Mouse (Mus musculus) embryonic facial prominence, embryonic 14.5 days (tissue): Measurements from ENCODE around the gene Sugp2. TPM values are rescaled to one million over a fixed set of nuclear protein-coding genes. Genes with fewer than 3 reads are reported as not detected.

Source experiments
- ATAC-seq: fragments of 200-750 bp; cut with Nextera tagmentation; 2 replicates; pipeline ENCODE4 v1.8.0; 2017; ENCODE audit warnings: low read depth, moderate number of reproducible peaks, moderate TSS enrichment
- DNase-seq: peaks from one replicate; pipeline ENCODE4 v3.0.0-alpha.2; 2015; ENCODE audit warnings: low spot score
- H3K27ac ChIP-seq: fragments of 300-500 bp; sonication (generic); replicated peaks from 2 replicates; pipeline ENCODE4 v1.5.1; 2014; ENCODE audit warnings: low read depth, mild to moderate bottlenecking, low read length, moderate library complexity
- H3K27me3 ChIP-seq: fragments of 300-500 bp; sonication (generic); replicated peaks from 2 replicates; pipeline ENCODE4 v1.6.1; 2014; ENCODE audit warnings: low read length; ENCODE audit not compliant: control insufficient read depth, insufficient read depth
- H3K36me3 ChIP-seq: fragments of 300-500 bp; sonication (generic); 2 replicates; pipeline ENCODE4 v1.6.1; 2014; ENCODE audit warnings: low read length, mixed read lengths; ENCODE audit not compliant: control insufficient read depth, insufficient read depth
- H3K4me1 ChIP-seq: fragments of 300-500 bp; sonication (generic); 2 replicates; pipeline ENCODE4 v1.6.1; 2014; ENCODE audit warnings: antibody characterized with exemption, low read length; ENCODE audit not compliant: control insufficient read depth, insufficient read depth
- H3K4me2 ChIP-seq: fragments of 300-500 bp; sonication (generic); 2 replicates; pipeline ENCODE4 v1.6.1; 2014; ENCODE audit warnings: low read depth, mild to moderate bottlenecking, low read length, moderate library complexity, mixed read lengths
- H3K4me3 ChIP-seq: fragments of 300-500 bp; sonication (generic); 2 replicates; pipeline ENCODE4 v1.5.1; 2014; ENCODE audit warnings: low read depth, mild to moderate bottlenecking, low read length
- H3K9ac ChIP-seq: fragments of 300-500 bp; sonication (generic); 2 replicates; pipeline ENCODE4 v1.6.1; 2014; ENCODE audit warnings: low read depth, mild to moderate bottlenecking, low read length, moderate library complexity, mixed read lengths
- H3K9me3 ChIP-seq: fragments of 300-500 bp; sonication (generic); 2 replicates; pipeline ENCODE4 v1.6.1; 2016; ENCODE audit warnings: low read length; ENCODE audit not compliant: control insufficient read depth
- WGBS: fragments of 180-500 bp; shearing (Covaris S2); extraction: QIAGEN DNeasy Blood & Tissue Kit; methylation state at CpG from one replicate; pipeline ENCODE4 v1.1.7; 2014; 5-methylcytosine and 5-hydroxymethylcytosine counted together
- polyA plus RNA-seq: library from polyadenylated mRNA; unstranded; fragments of >200 nt; fragmentation: Nextera tagmentation; extraction: Ambion mirVana; gene quantifications from 2 replicates; pipeline ENCODE4 v1.2.1, GENCODE M21; 2014

Gene Sugp2
- polyA plus RNA-seq, 1 experiment from 2014 or later = 27.1 TPM

DNA sequence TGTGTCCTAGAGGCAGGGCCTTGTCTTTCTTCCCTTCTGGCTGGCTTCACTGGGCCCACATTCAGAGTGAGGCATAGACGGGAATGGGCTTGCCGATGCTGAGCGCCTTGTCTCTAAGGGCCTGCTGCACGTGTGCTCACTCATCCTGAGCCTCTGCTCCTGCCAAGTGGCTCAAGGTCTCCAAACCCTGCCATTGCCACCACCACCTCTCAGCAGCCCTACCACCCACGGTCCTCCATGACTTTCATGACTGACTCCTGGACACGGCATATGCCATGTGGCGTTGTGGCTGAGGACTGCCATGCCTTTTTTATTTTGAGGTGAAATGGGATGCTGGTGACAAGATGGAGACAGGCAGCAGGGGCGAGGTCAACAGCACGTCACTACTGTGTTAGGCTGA is 3.2 kb upstream of the Sugp2 start:
- Histone ChIP-seq H3K9me3 (no peaks in the 10 kb centered on the region), H3K9ac (no peak overlapping the region), H3K27ac (no peak overlapping the region), H3K4me2 (no peak overlapping the region), H3K4me3 (no peak overlapping the region), H3K4me1 (peaks cover 14% of the 10 kb centered on the region), H3K36me3 (peaks cover 30% of the 10 kb centered on the region), H3K27me3 (no peaks in the 10 kb centered on the region)
- no peak for DNase-seq
- 94% methylated on average over 9 of the region's 9 CpGs for WGBS
- no peak for ATAC-seq

DNA sequence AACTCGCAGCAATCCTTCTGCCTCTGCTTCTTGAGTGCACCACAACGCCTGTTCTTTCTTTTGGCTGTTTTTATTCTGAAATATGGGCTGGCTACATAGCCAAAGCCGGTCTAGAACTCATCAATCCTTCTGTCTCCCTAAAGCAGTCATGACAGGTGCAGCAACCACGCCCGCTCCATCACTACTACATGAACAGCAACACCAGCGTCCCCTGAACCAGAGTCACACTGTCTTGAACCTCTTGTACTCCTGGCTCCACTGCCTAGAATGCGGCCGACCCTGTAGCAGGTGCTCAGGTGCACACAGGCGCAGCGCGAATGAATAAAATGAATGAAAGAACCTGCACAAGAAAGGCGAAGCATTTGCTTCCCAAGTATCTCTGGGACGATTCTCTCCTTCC is 420 bp upstream of the Sugp2 start:
- Histone ChIP-seq H3K27ac (no peak overlapping the region), H3K4me1 (peaks cover 18% of the 10 kb centered on the region), H3K4me3 (peak overlapping the region; percentile 88), H3K36me3 (peaks cover 51% of the 10 kb centered on the region), H3K27me3 (no peaks in the 10 kb centered on the region), H3K4me2 (peak overlapping the region; percentile 93), H3K9ac (peak overlapping the region; percentile 87), H3K9me3 (no peaks in the 10 kb centered on the region)
- DNase-seq = no peak
- WGBS = 4% methylated on average over 13 of the region's 13 CpGs
- no peak for ATAC-seq

DNA sequence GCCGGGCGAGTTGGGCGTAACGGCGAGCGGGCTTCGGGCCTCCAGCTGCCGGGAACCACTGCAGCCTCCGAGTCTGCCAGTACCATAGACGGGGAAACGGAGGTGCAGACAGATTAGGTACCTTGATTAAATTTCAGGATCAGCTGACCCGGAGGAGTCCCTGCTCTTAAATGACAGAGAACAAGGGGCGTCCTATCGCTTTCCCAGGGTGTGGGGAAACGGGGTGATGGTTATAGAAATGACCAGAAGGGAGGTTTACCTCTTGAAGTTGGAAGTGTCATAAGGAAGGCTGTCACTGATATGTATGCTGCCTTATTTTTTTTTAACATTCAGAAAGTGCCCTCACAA is 729 bp downstream of the Sugp2 start:
- Histone ChIP-seq H3K4me3 (peak overlapping the region; percentile 88), H3K4me1 (peaks cover 18% of the 10 kb centered on the region), H3K27me3 (no peaks in the 10 kb centered on the region), H3K9me3 (no peaks in the 10 kb centered on the region), H3K36me3 (peaks cover 49% of the 10 kb centered on the region), H3K4me2 (peak overlapping the region; percentile 93), H3K9ac (peak overlapping the region; percentile 87), H3K27ac (peak overlapping the region; percentile 96)
- no peak for DNase-seq
- no peak for ATAC-seq
- WGBS = 0% methylated on average over 15 of the region's 15 CpGs

GRCm38 (mm10) chr8:70237842-70238241 is 3.8 kb downstream of the Sugp2 start:
- H3K9ac ChIP-seq = no peak overlapping the region
- no peak overlapping the region for H3K4me2 ChIP-seq
- no peak for ATAC-seq
- H3K27me3 ChIP-seq = no peaks in the 10 kb centered on the region
- peaks cover 18% of the 10 kb centered on the region for H3K4me1 ChIP-seq
- DNase-seq = no peak
- WGBS = 81% methylated on average over 2 of the region's 2 CpGs
- H3K9me3 ChIP-seq = no peaks in the 10 kb centered on the region
- peaks cover 64% of the 10 kb centered on the region for H3K36me3 ChIP-seq
- no peak overlapping the region for H3K27ac ChIP-seq
- H3K4me3 ChIP-seq = no peak overlapping the region

- Histone ChIP-seq H3K9ac (no peak overlapping the region), H3K4me2 (no peak overlapping the region), H3K4me3 (no peak overlapping the region), H3K9me3 (no peaks in the 10 kb centered on the region), H3K36me3 (peaks cover 83% of the 10 kb centered on the region), H3K4me1 (peaks cover 6% of the 10 kb centered on the region), H3K27me3 (no peaks in the 10 kb centered on the region), H3K27ac (no peak overlapping the region)
- 78% methylated on average over 5 of the region's 5 CpGs for WGBS
- ATAC-seq (no peak), DNase-seq (no peak)
These were observed 6.6 kb downstream of the Sugp2 start for GRCm38 (mm10) chr8:70240642-70241041.

DNA sequence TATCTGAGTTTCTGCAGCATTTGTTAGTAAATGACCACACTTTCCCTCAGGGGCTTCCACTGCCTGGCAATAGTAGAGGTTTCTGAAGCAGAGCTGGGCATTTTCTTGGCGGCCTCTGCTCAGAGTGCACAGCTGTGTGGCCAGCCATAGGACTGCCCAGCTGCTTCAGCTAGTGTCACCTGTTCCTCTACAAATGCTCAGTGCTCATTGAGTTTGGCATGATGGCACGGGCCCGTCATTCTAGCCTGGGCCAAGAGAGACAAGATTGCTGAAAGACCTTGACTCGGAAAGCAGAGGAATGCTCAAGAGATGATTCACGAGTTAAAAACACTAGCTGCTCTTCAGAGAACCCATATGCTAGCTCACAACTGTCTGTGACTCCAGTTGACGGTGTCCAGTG is 12.6 kb downstream of the Sugp2 start:
- no peaks in the 10 kb centered on the region for H3K9me3 ChIP-seq
- no peak overlapping the region for H3K4me2 ChIP-seq
- DNase-seq = no peak
- H3K9ac ChIP-seq = no peak overlapping the region
- no peak overlapping the region for H3K4me3 ChIP-seq
- WGBS = 91% methylated on average over 6 of the region's 6 CpGs
- no peaks in the 10 kb centered on the region for H3K27me3 ChIP-seq
- H3K4me1 ChIP-seq = no peaks in the 10 kb centered on the region
- peaks cover 87% of the 10 kb centered on the region for H3K36me3 ChIP-seq
- no peak overlapping the region for H3K27ac ChIP-seq
- no peak for ATAC-seq

GRCm38 (mm10) chr8:70247841-70248240 is 13.8 kb downstream of the Sugp2 start:
- H3K36me3 ChIP-seq = peaks cover 87% of the 10 kb centered on the region
- no peak overlapping the region for H3K4me3 ChIP-seq
- no peak overlapping the region for H3K9ac ChIP-seq
- WGBS = 89% methylated on average over 3 of the region's 3 CpGs
- ATAC-seq (no peak), DNase-seq (no peak)
- H3K9me3 ChIP-seq = no peaks in the 10 kb centered on the region
- H3K27ac ChIP-seq = no peak overlapping the region
- no peaks in the 10 kb centered on the region for H3K4me1 ChIP-seq
- no peak overlapping the region for H3K4me2 ChIP-seq
- no peaks in the 10 kb centered on the region for H3K27me3 ChIP-seq

DNA sequence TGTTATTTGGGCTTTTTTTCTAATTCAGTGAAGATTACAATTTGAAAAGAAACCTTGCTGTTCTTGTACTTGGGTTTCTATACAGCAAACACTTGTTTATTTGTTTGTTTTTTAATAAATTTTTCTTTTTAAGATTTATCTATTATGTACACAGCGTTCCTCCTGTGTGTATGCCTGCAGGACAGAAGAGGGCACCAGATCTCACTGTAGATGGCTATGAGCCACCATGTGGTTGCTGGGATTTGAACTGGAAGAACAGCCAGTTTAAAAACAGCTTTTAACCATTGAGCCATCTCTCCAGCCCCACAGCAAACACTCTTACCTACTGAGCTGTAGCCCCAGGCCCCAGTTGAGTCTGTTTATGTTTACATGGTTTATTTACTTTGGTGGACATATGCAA is 20.6 kb downstream of the Sugp2 start:
- 88% methylated on average over 1 of the region's 1 CpGs for WGBS
- no peak for DNase-seq

GRCm38 (mm10) chr8:70257456-70257855 is 23.4 kb downstream of the Sugp2 start:
- Histone ChIP-seq H3K4me2 (no peak overlapping the region), H3K4me3 (no peak overlapping the region), H3K4me1 (no peaks in the 10 kb centered on the region), H3K9me3 (no peaks in the 10 kb centered on the region), H3K9ac (no peak overlapping the region; the same call in 1 of the 2 replicates), H3K36me3 (peaks cover 98% of the 10 kb centered on the region), H3K27ac (no peak overlapping the region), H3K27me3 (no peaks in the 10 kb centered on the region)
- no peak for ATAC-seq
- 92% methylated on average over 3 of the region's 3 CpGs for WGBS
- DNase-seq = no peak

More for the DNA sequence above, 20.6 kb downstream of the Sugp2 start:
- Histone ChIP-seq H3K9ac (no peak overlapping the region), H3K36me3 (peaks cover 98% of the 10 kb centered on the region), H3K27me3 (no peaks in the 10 kb centered on the region), H3K27ac (no peak overlapping the region), H3K4me2 (no peak overlapping the region), H3K4me3 (no peak overlapping the region), H3K4me1 (no peaks in the 10 kb centered on the region), H3K9me3 (no peaks in the 10 kb centered on the region)
- ATAC-seq = no peak
